Mouse (Mus musculus) midbrain, postnatal 0 days (tissue): Measurements from ENCODE around the gene Zdhhc3. TPM values are rescaled to one million over a fixed set of nuclear protein-coding genes. Genes with fewer than 3 reads are reported as not detected.

Source experiments
- ATAC-seq: fragments of 200-750 bp; cut with Nextera tagmentation; 2 replicates; pipeline ENCODE4 v1.8.0; 2017; ENCODE audit warnings: moderate number of reproducible peaks, mild to moderate bottlenecking, moderate TSS enrichment, moderate library complexity; ENCODE audit not compliant: low FRiP score
- DNase-seq: peaks from one replicate; pipeline ENCODE4 v3.0.0-alpha.2; 2015; ENCODE audit warnings: low spot score
- H3K27ac ChIP-seq: fragments of 300-500 bp; sonication (generic); 2 replicates; pipeline ENCODE4 v1.5.1; 2014; ENCODE audit warnings: low read depth, mild to moderate bottlenecking, low read length, mixed read lengths
- H3K27me3 ChIP-seq: fragments of 300-500 bp; sonication (generic); 2 replicates; pipeline ENCODE4 v1.6.1; 2014; ENCODE audit warnings: low read length, control low read depth, mixed read lengths; ENCODE audit not compliant: insufficient read depth
- H3K36me3 ChIP-seq: fragments of 300-500 bp; sonication (generic); 2 replicates; pipeline ENCODE4 v1.6.1; 2014; ENCODE audit warnings: low read length, control low read depth, mixed read lengths; ENCODE audit not compliant: insufficient read depth
- H3K4me1 ChIP-seq: fragments of 300-500 bp; sonication (generic); 2 replicates; pipeline ENCODE4 v1.6.1; 2014; ENCODE audit warnings: mild to moderate bottlenecking, control low read depth, antibody characterized with exemption, low read length, mixed read lengths; ENCODE audit not compliant: insufficient read depth
- H3K4me2 ChIP-seq: fragments of 300-500 bp; sonication (generic); 2 replicates; pipeline ENCODE4 v1.6.1; 2014; ENCODE audit warnings: low read depth, mild to moderate bottlenecking, low read length, mixed read lengths; ENCODE audit not compliant: poor library complexity, severe bottlenecking
- H3K4me3 ChIP-seq: fragments of 300-500 bp; sonication (generic); 2 replicates; pipeline ENCODE4 v1.5.1; 2014; ENCODE audit warnings: low read depth, mild to moderate bottlenecking, low read length, moderate library complexity
- H3K9ac ChIP-seq: fragments of 300-500 bp; sonication (generic); replicated peaks from 2 replicates; pipeline ENCODE4 v1.6.1; 2014; ENCODE audit warnings: mild to moderate bottlenecking, low read length, moderate library complexity, mixed read lengths; ENCODE audit not compliant: poor library complexity, severe bottlenecking
- H3K9me3 ChIP-seq: fragments of 300-500 bp; sonication (generic); 2 replicates; pipeline ENCODE4 v1.6.1; 2016; ENCODE audit warnings: low read length, control low read depth
- CTCF ChIP-seq: IDR thresholded peaks from 2 replicates; pipeline ENCODE4 v1.5.1; 2016; ENCODE audit warnings: antibody characterized with exemption, mild to moderate bottlenecking
- WGBS: fragments of 180-500 bp; shearing (Covaris S2); extraction: QIAGEN DNeasy Blood & Tissue Kit; methylation state at CpG from one replicate; pipeline ENCODE4 v1.1.7; 2014; 5-methylcytosine and 5-hydroxymethylcytosine counted together
- polyA plus RNA-seq: library from polyadenylated mRNA; unstranded; fragments of >200 nt; fragmentation: Nextera tagmentation; extraction: Ambion mirVana; gene quantifications from 2 replicates; pipeline ENCODE4 v1.2.1, GENCODE M21; 2015
- total RNA-seq: library from RNA; depleted of rRNA; stranded (reverse); fragments of >200 nt; gene quantifications from 2 replicates; pipeline ENCODE4 v1.2.3, GENCODE M21; 2014

The Zdhhc3 gene
- total and polyA plus RNA-seq, 2 experiments from 2014 or later: 76.7 to 86.9 TPM

- H3K9ac ChIP-seq: no peak overlapping the region
- no peak overlapping the region for H3K27ac ChIP-seq
- WGBS: 87% methylated on average over 3 of the region's 3 CpGs
- H3K36me3 ChIP-seq: peaks cover 65% of the 10 kb centered on the region
- DNase-seq (no peak), ATAC-seq (no peak)
- no peaks in the 10 kb centered on the region for H3K9me3 ChIP-seq
- no peaks in the 10 kb centered on the region for H3K4me1 ChIP-seq
- H3K4me2 ChIP-seq: no peak overlapping the region
- no peaks in the 10 kb centered on the region for H3K27me3 ChIP-seq
- TF ChIP-seq CTCF: no peak
- H3K4me3 ChIP-seq: no peak overlapping the region
These were observed 25.4 kb downstream of the Zdhhc3 start for GRCm38 (mm10) chr9:123087558-123087957.

- no peak for TF ChIP-seq CTCF
- H3K4me1 ChIP-seq: no peaks in the 10 kb centered on the region
- no peaks in the 10 kb centered on the region for H3K9me3 ChIP-seq
- no peak overlapping the region for H3K9ac ChIP-seq
- H3K36me3 ChIP-seq: peaks cover 81% of the 10 kb centered on the region
- no peak for DNase-seq
- no peak overlapping the region for H3K4me3 ChIP-seq
- no peak for ATAC-seq
- 83% methylated on average over 1 of the region's 1 CpGs for WGBS
- no peaks in the 10 kb centered on the region for H3K27me3 ChIP-seq
- H3K27ac ChIP-seq: no peak overlapping the region
- no peak overlapping the region for H3K4me2 ChIP-seq
These were observed 27.6 kb downstream of the Zdhhc3 start for GRCm38 (mm10) chr9:123085373-123085772.

- 60% methylated on average over 1 of the region's 1 CpGs for WGBS
- Histone ChIP-seq H3K27me3 (no peaks in the 10 kb centered on the region), H3K4me3 (no peak overlapping the region), H3K4me2 (no peak overlapping the region), H3K9me3 (no peaks in the 10 kb centered on the region), H3K27ac (no peak overlapping the region), H3K36me3 (peaks cover 83% of the 10 kb centered on the region), H3K9ac (no peak overlapping the region), H3K4me1 (no peaks in the 10 kb centered on the region)
- no peak for DNase-seq
- TF ChIP-seq CTCF: no peak
- ATAC-seq: no peak
These were observed 32.2 kb downstream of the Zdhhc3 start for GRCm38 (mm10) chr9:123080796-123081195.

- WGBS: 94% methylated on average over 7 of the region's 7 CpGs
- Histone ChIP-seq H3K9ac (no peak overlapping the region), H3K4me1 (no peaks in the 10 kb centered on the region), H3K4me2 (no peak overlapping the region), H3K36me3 (peaks cover 79% of the 10 kb centered on the region), H3K4me3 (no peak overlapping the region), H3K9me3 (no peaks in the 10 kb centered on the region), H3K27me3 (no peaks in the 10 kb centered on the region), H3K27ac (no peak overlapping the region)
- DNase-seq (no peak), ATAC-seq (no peak)
- TF ChIP-seq CTCF: no peak
These were observed 32.6 kb downstream of the Zdhhc3 start for GRCm38 (mm10) chr9:123080355-123080754.

GRCm38 (mm10) chr9:123079149-123079548 is 33.9 kb downstream of the Zdhhc3 start:
- 93% methylated on average over 5 of the region's 5 CpGs for WGBS
- Histone ChIP-seq H3K4me1 (no peaks in the 10 kb centered on the region), H3K9me3 (no peaks in the 10 kb centered on the region), H3K9ac (no peak overlapping the region), H3K27me3 (no peaks in the 10 kb centered on the region), H3K4me2 (no peak overlapping the region), H3K4me3 (no peak overlapping the region), H3K36me3 (peaks cover 74% of the 10 kb centered on the region), H3K27ac (no peak overlapping the region)
- ATAC-seq: no peak
- DNase-seq: no peak
- TF ChIP-seq CTCF: no peak

GRCm38 (mm10) chr9:123060172-123060571 is 52.8 kb downstream of the Zdhhc3 start:
- ATAC-seq (no peak), DNase-seq (no peak)
- Histone ChIP-seq H3K36me3 (no peaks in the 10 kb centered on the region), H3K4me1 (no peaks in the 10 kb centered on the region), H3K4me3 (no peak overlapping the region), H3K9ac (no peak overlapping the region), H3K9me3 (no peaks in the 10 kb centered on the region), H3K27ac (no peak overlapping the region), H3K4me2 (no peak overlapping the region), H3K27me3 (no peaks in the 10 kb centered on the region)
- 88% methylated on average over 3 of the region's 3 CpGs for WGBS
- TF ChIP-seq CTCF: no peak
